Mouse (Mus musculus): Measurements from ENCODE around the gene Lrrc17. TPM values are rescaled to one million over a fixed set of nuclear protein-coding genes. Genes with fewer than 3 reads are reported as not detected.

Lrrc17 gene
- polyA plus RNA-seq, 2 experiments: 0.85 to 0.93 TPM

DNA sequence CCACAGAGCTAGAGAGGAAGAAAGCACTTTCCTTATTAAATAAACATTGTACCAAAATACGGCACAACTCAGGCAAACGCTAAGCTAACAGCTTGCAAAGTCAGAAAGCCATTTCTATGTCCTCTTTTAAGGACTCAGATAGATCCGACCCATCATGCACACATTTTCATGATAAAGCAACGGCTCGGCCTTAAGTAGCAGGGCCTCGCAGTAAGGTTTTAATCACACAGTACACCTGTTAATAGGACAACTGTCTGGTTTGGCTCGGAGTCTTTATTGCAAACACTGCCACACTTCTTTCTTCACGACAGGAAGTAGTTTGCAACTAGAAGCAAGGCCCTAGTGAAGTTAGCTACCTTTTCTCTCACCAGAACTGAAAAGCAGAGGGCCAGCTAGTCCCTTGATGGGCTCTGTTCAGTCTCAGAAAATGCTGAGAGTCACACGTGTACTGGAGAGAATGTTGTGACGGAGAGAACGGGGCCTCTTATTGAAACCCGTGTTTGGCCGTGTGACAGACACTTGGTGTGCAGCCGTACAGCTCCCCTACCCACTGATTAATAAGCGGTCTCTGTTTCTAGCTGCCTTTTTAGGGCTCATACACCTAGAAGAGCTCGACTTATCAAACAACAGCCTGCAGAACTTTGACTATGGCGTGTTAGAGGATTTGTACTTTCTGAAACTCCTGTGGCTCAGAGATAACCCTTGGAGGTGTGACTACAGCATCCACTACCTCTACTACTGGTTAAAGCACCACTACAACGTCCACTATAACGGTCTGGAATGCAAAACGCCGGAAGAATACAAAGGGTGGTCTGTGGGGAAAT, 31.2 kb downstream of the Lrrc17 start:
- H3K9ac ChIP-seq (replicated peaks): 0 out of 2 replicates have a peak overlapping the region, but pooled peaks have one; percentile 28
- H3K4me2 ChIP-seq (ENCODE audit: low read depth): peak overlapping the region; percentile 45
- no peaks in the 10 kb centered on the region for H3K27me3 ChIP-seq (ENCODE audit: control insufficient read depth, insufficient read depth, low read length)
- WGBS (ENCODE audit: insufficient replicate concordance): 46% methylated on average over 21 of the region's 21 CpGs
- ATAC-seq (ENCODE audit: insufficient read depth) (peak; percentile 90), DNase-seq (ENCODE audit: low read depth in 3 of 3, low spot score in 3 of 3) (peak; percentile 42 to 68 (median 59))
- no peaks in the 10 kb centered on the region for H3K36me3 ChIP-seq (replicated peaks; ENCODE audit: control insufficient read depth, insufficient read depth, low read depth)
- TF ChIP-seq EP300 (IDR thresholded peaks at IDR 0.05; ENCODE audit: low read depth) (peak; percentile 59), CTCF (IDR thresholded peaks at IDR 0.05; ENCODE audit: low read depth) (no peak)
- no peaks in the 10 kb centered on the region for H3K9me3 ChIP-seq (ENCODE audit: control insufficient read depth, low read length)
- peak overlapping the region in 1 of 2 experiments; percentile 10; a peak in 1 of 4 replicates for H3K4me3 ChIP-seq (ENCODE audit: insufficient read depth in 1 of 2, low read depth in 2 of 2, low read length in 2 of 2)
- peak overlapping the region; percentile 68 for H3K27ac ChIP-seq
- H3K4me1 ChIP-seq (replicated peaks; ENCODE audit: control insufficient read depth in 2 of 2, insufficient read depth in 2 of 2, low read length in 1 of 2): peaks cover 0 to 13% of the 10 kb centered on the region in 2 experiments; a peak in 3 of 4 replicates

DNA sequence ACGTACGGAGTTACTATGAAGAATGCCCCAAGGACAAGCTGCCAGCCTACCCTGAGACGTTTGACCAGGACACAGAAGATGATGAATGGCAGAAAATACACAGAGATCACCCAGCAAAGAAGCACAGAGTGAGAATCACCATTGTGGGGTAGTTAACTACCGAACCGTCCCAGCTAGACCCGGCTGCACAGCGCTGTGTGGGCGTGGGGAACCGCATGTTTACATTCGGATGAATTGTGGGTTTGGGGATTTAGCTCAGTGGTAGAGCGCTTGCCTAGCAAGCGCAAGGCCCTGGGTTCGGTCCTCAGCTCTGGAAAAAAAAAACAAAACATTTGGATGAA, 31.8 kb downstream of the Lrrc17 start:
- no peak for TF ChIP-seq EP300 (IDR thresholded peaks at IDR 0.05; ENCODE audit: low read depth)
- no peak for TF ChIP-seq CTCF (IDR thresholded peaks at IDR 0.05; ENCODE audit: low read depth)
- WGBS (ENCODE audit: insufficient replicate concordance): 69% methylated on average over 13 of the region's 13 CpGs
- Histone ChIP-seq H3K27ac (peak overlapping the region; percentile 68), H3K4me3 (ENCODE audit: insufficient read depth in 1 of 2, low read depth in 2 of 2, low read length in 2 of 2) (peak overlapping the region in 1 of 2 experiments; percentile 10; a peak in 2 of 4 replicates), H3K4me1 (replicated peaks; ENCODE audit: control insufficient read depth in 2 of 2, insufficient read depth in 2 of 2, low read length in 1 of 2) (peaks cover 0 to 13% of the 10 kb centered on the region in 2 experiments; a peak in 3 of 4 replicates), H3K36me3 (replicated peaks; ENCODE audit: control insufficient read depth, insufficient read depth, low read depth) (no peaks in the 10 kb centered on the region), H3K4me2 (ENCODE audit: low read depth) (peak overlapping the region; percentile 45), H3K9ac (replicated peaks) (0 out of 2 replicates have a peak overlapping the region, but pooled peaks have one; percentile 9), H3K9me3 (ENCODE audit: control insufficient read depth, low read length) (no peaks in the 10 kb centered on the region), H3K27me3 (ENCODE audit: control insufficient read depth, insufficient read depth, low read length) (no peaks in the 10 kb centered on the region)
- no peak for DNase-seq (ENCODE audit: low read depth in 3 of 3, low spot score in 3 of 3)
- ATAC-seq (ENCODE audit: insufficient read depth): peak; percentile 34

DNA sequence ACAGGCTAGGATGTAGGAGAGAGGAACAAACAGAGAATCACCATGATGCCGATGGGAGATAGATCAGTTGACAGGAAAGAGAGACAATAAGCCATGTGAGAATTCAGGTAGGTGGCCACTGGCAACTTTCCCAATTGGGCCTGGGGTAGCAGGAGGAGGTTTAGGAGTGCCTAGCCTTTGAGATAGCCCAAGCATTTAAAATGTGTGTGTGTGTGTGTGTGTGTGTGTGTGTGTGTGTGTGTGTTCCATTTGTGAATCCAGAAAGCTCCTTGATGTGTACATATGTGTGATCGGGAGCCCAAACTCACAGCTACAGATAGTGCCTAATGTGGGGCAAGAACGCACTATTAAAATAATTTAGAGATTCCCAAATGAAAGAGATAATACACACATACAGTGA, 34.8 kb downstream of the Lrrc17 start:
- Histone ChIP-seq H3K9ac (replicated peaks) (no peak overlapping the region), H3K36me3 (replicated peaks; ENCODE audit: control insufficient read depth, insufficient read depth, low read depth) (no peaks in the 10 kb centered on the region), H3K9me3 (ENCODE audit: control insufficient read depth, low read length) (no peaks in the 10 kb centered on the region), H3K4me2 (ENCODE audit: low read depth) (no peak overlapping the region), H3K4me3 (ENCODE audit: insufficient read depth in 1 of 2, low read depth in 2 of 2, low read length in 2 of 2) (no peak overlapping the region), H3K4me1 (replicated peaks; ENCODE audit: control insufficient read depth in 2 of 2, insufficient read depth in 2 of 2, low read length in 1 of 2) (peaks cover 0 to 10% of the 10 kb centered on the region in 2 experiments; a peak in 3 of 4 replicates), H3K27ac (no peak overlapping the region), H3K27me3 (ENCODE audit: control insufficient read depth, insufficient read depth, low read length) (no peaks in the 10 kb centered on the region)
- WGBS (ENCODE audit: insufficient replicate concordance): 69% methylated on average over 3 of the region's 3 CpGs
- no peak for ATAC-seq (ENCODE audit: insufficient read depth)
- TF ChIP-seq EP300 (IDR thresholded peaks at IDR 0.05; ENCODE audit: low read depth) (no peak), CTCF (IDR thresholded peaks at IDR 0.05; ENCODE audit: low read depth) (no peak)
- no peak for DNase-seq (ENCODE audit: low read depth in 3 of 3, low spot score in 3 of 3)

DNA sequence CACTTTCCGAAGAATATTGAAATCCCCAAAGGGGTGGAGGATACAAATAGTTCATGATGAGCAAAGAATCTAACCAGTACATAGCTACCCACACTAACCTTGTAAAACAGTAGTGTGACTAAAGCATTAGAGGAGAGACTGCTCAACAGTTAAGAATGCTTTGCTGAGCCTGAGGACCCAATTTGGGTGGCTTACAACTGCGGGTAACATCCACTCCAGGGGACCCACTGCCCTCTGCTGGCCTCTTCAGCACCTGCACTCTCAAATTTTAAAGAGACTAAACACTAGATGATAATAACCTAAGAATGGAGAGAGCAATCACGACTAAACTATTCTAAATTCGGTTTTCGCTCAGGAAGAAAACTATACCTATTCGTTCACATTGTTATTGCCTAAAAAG, 43.4 kb downstream of the Lrrc17 start:
- Histone ChIP-seq H3K9me3 (ENCODE audit: control insufficient read depth, low read length) (no peaks in the 10 kb centered on the region), H3K27me3 (ENCODE audit: control insufficient read depth, insufficient read depth, low read length) (no peaks in the 10 kb centered on the region), H3K4me2 (ENCODE audit: low read depth) (no peak overlapping the region), H3K36me3 (replicated peaks; ENCODE audit: control insufficient read depth, insufficient read depth, low read depth) (no peaks in the 10 kb centered on the region), H3K4me3 (ENCODE audit: insufficient read depth in 1 of 2, low read depth in 2 of 2, low read length in 2 of 2) (no peak overlapping the region), H3K4me1 (replicated peaks; ENCODE audit: control insufficient read depth in 2 of 2, insufficient read depth in 2 of 2, low read length in 1 of 2) (no peaks in the 10 kb centered on the region; a peak in 1 of 4 replicates), H3K27ac (no peak overlapping the region), H3K9ac (replicated peaks) (no peak overlapping the region)
- TF ChIP-seq EP300 (IDR thresholded peaks at IDR 0.05; ENCODE audit: low read depth) (no peak), CTCF (IDR thresholded peaks at IDR 0.05; ENCODE audit: low read depth) (peak; percentile 76)
- ATAC-seq (ENCODE audit: insufficient read depth) (no peak), DNase-seq (ENCODE audit: low read depth in 3 of 3, low spot score in 3 of 3) (peak in 1 of 3 experiments; percentile 6)
- WGBS (ENCODE audit: insufficient replicate concordance): 29% methylated on average over 6 of the region's 6 CpGs

DNA sequence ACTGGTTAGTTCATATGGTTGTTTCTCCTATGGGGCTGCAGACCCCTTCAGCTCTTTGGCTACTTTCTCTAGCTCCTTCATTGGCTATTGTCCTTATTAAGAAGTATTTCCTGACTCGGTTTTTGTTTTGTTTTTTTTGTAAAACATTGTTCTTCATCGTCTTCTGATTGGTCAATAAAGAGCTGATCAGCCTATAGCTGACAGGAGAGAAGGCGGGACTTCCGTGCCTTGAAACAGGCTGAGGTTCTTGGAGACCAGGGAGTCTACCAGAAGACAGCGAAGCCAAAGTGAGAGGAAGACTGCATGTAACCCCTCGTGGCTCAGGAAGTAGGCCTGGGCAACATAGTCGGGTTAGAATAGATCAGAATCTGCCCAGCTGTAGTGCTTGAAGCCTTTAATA, 44.3 kb downstream of the Lrrc17 start:
- Histone ChIP-seq H3K4me3 (ENCODE audit: insufficient read depth in 1 of 2, low read depth in 2 of 2, low read length in 2 of 2) (no peak overlapping the region), H3K27me3 (ENCODE audit: control insufficient read depth, insufficient read depth, low read length) (no peaks in the 10 kb centered on the region), H3K27ac (no peak overlapping the region), H3K4me1 (replicated peaks; ENCODE audit: control insufficient read depth in 2 of 2, insufficient read depth in 2 of 2, low read length in 1 of 2) (no peaks in the 10 kb centered on the region), H3K4me2 (ENCODE audit: low read depth) (no peak overlapping the region), H3K36me3 (replicated peaks; ENCODE audit: control insufficient read depth, insufficient read depth, low read depth) (no peaks in the 10 kb centered on the region), H3K9me3 (ENCODE audit: control insufficient read depth, low read length) (no peaks in the 10 kb centered on the region), H3K9ac (replicated peaks) (no peak overlapping the region)
- DNase-seq (ENCODE audit: low read depth in 3 of 3, low spot score in 3 of 3): no peak
- no peak for TF ChIP-seq CTCF (IDR thresholded peaks at IDR 0.05; ENCODE audit: low read depth)
- TF ChIP-seq EP300 (IDR thresholded peaks at IDR 0.05; ENCODE audit: low read depth): no peak
- 53% methylated on average over 7 of the region's 7 CpGs for WGBS (ENCODE audit: insufficient replicate concordance)
- ATAC-seq (ENCODE audit: insufficient read depth): no peak
